13 mouse cellular contexts compared by ENCODE assay signal in the genomic region with DNA sequence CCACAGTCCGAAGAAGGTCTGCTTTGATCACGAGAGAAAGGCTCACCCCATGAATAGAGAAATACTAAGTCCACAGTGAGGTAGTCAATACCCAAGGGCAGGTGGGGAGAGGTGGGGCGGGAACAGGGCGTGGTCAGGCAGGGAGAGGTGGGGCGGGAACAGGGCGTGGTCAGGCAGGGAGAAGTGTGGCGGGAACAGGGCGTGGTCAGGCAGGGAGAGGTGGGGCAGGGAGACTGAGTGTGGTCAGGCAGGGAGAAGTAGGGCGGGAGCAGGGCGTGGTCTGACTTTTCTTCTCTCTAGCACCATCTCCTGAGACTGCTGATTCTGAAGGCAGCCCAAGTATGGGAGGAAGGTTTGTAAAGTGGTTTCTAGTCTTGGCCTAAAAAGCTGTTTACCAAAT.
DNase-seq lines count a peak whose midpoint lies in the region; ATAC-seq and TF ChIP-seq lines count a peak whose summit lies in the region.
"Had no signal": no experiment of that assay in that cellular context is flagged by ENCODE, and none has a peak within 500 bp of the region (broad histone marks: within the 10 kb centered on the region; RNA-seq: fewer than 3 reads in every experiment).

No protein-coding gene starts in this region.

- no peak overlapping the region for H3K4me3 ChIP-seq in midbrain, embryonic 11.5 days (ENCODE audit: low read depth, low read length)
- H3K4me3 ChIP-seq in midbrain, embryonic 15.5 days: no peak overlapping the region
- no peak overlapping the region for H3K4me3 ChIP-seq in liver, postnatal 0 days (ENCODE audit: low read depth, low read length)
- no peak overlapping the region for H3K4me3 ChIP-seq in stomach, embryonic 15.5 days (replicated peaks)
- H3K4me3 ChIP-seq in forebrain, postnatal 0 days (ENCODE audit: low read depth, low read length): no peak overlapping the region
- H3K4me3 ChIP-seq: hindbrain, embryonic 15.5 days; layer of hippocampus, adult 2 months; neural tube, embryonic 15.5 days had no signal

- WGBS in midbrain, embryonic 11.5 days: 42% methylated on average over 10 of the region's 10 CpGs
- 52% methylated on average over 10 of the region's 10 CpGs for WGBS in midbrain, embryonic 15.5 days
- WGBS in liver, postnatal 0 days (ENCODE audit: insufficient replicate concordance): 42% methylated on average over 10 of the region's 10 CpGs
- 38% methylated on average over 10 of the region's 10 CpGs for WGBS in stomach, embryonic 15.5 days
- WGBS in forebrain, postnatal 0 days: 62% methylated on average over 10 of the region's 10 CpGs

- DNase-seq in midbrain, embryonic 11.5 days (ENCODE audit: low spot score, missing footprints): no peak
- peak; percentile 25 for DNase-seq in c-Kit-positive CD71-positive TER-119-negative erythroid progenitor cells, embryonic 14.5 days (ENCODE audit: low read depth)
- peak; percentile 63 for DNase-seq in liver, postnatal 0 days
- DNase-seq in forebrain, postnatal 0 days: no peak
- DNase-seq in cerebellum, postnatal 25 days: no peak
- no peak for DNase-seq in thymus, postnatal 14 days
- DNase-seq: adrenal gland, postnatal 10 days had no signal

- H3K4me1 ChIP-seq in midbrain, embryonic 11.5 days (ENCODE audit: control insufficient read depth, insufficient read depth, low read length): no peaks in the 10 kb centered on the region
- 0 out of 2 replicates have a peak, but pooled peaks cover 3% of the 10 kb centered on the region for H3K4me1 ChIP-seq in midbrain, embryonic 15.5 days
- H3K4me1 ChIP-seq in liver, postnatal 0 days (ENCODE audit: insufficient read depth): no peaks in the 10 kb centered on the region; the same call in 1 of the 2 replicates
- H3K4me1 ChIP-seq in stomach, embryonic 15.5 days: no peaks in the 10 kb centered on the region
- no peaks in the 10 kb centered on the region for H3K4me1 ChIP-seq in forebrain, postnatal 0 days (ENCODE audit: insufficient read depth)

- H3K4me2 ChIP-seq in midbrain, embryonic 11.5 days: no peak overlapping the region
- H3K4me2 ChIP-seq in midbrain, embryonic 15.5 days: no peak overlapping the region
- H3K4me2 ChIP-seq in liver, postnatal 0 days (ENCODE audit: low read depth, low read length): no peak overlapping the region
- no peak overlapping the region for H3K4me2 ChIP-seq in stomach, embryonic 15.5 days
- H3K4me2 ChIP-seq in forebrain, postnatal 0 days (ENCODE audit: low read depth): no peak overlapping the region
- H3K4me2 ChIP-seq: hindbrain, embryonic 15.5 days; neural tube, embryonic 15.5 days had no signal

- no peak for TF ChIP-seq CTCF in liver, postnatal 0 days (IDR thresholded peaks at IDR 0.05; ENCODE audit: low read depth)
- TF ChIP-seq CTCF in forebrain, postnatal 0 days (IDR thresholded peaks at IDR 0.05; ENCODE audit: low read depth): no peak

- no peak for TF ChIP-seq EP300 in liver, postnatal 0 days (IDR thresholded peaks at IDR 0.05; ENCODE audit: low read depth)

- no peak overlapping the region for H3K9ac ChIP-seq in midbrain, embryonic 11.5 days (ENCODE audit: low read length)
- no peak overlapping the region for H3K9ac ChIP-seq in midbrain, embryonic 15.5 days
- H3K9ac ChIP-seq in liver, postnatal 0 days (replicated peaks): no peak overlapping the region
- H3K9ac ChIP-seq in stomach, embryonic 15.5 days: no peak overlapping the region
- H3K9ac ChIP-seq in forebrain, postnatal 0 days: no peak overlapping the region
- H3K9ac ChIP-seq: hindbrain, embryonic 15.5 days; neural tube, embryonic 15.5 days had no signal

- ATAC-seq in midbrain, embryonic 11.5 days (ENCODE audit: low FRiP score): peak; percentile 24; the same call in 1 of the 2 replicates
- no peak for ATAC-seq in midbrain, embryonic 15.5 days (replicated peaks)
- ATAC-seq in liver, postnatal 0 days: peak; percentile 76
- peak; percentile 71 for ATAC-seq in stomach, embryonic 15.5 days (ENCODE audit: insufficient read depth, low FRiP score, low read depth)
- no peak for ATAC-seq in forebrain, postnatal 0 days

- no peaks in the 10 kb centered on the region for H3K27me3 ChIP-seq in midbrain, embryonic 11.5 days (ENCODE audit: control insufficient read depth, insufficient read depth, low read length)
- H3K27me3 ChIP-seq in midbrain, embryonic 15.5 days (replicated peaks): no peaks in the 10 kb centered on the region
- no peaks in the 10 kb centered on the region for H3K27me3 ChIP-seq in liver, postnatal 0 days (ENCODE audit: insufficient read depth, low read length)
- no peaks in the 10 kb centered on the region for H3K27me3 ChIP-seq in stomach, embryonic 15.5 days (replicated peaks)
- H3K27me3 ChIP-seq in forebrain, postnatal 0 days (ENCODE audit: insufficient read depth, low read length): no peaks in the 10 kb centered on the region
- H3K27me3 ChIP-seq: hindbrain, embryonic 15.5 days had no signal

- H3K27ac ChIP-seq in midbrain, embryonic 11.5 days (ENCODE audit: low read depth, low read length): no peak overlapping the region
- H3K27ac ChIP-seq in midbrain, embryonic 15.5 days: no peak overlapping the region
- H3K27ac ChIP-seq in liver, postnatal 0 days (ENCODE audit: low read depth): no peak overlapping the region
- no peak overlapping the region for H3K27ac ChIP-seq in stomach, embryonic 15.5 days
- no peak overlapping the region for H3K27ac ChIP-seq in forebrain, postnatal 0 days (ENCODE audit: low read depth, low read length)
- H3K27ac ChIP-seq: hindbrain, embryonic 15.5 days; layer of hippocampus, adult 2 months; macrophage; neural tube, embryonic 15.5 days had no signal

- no peaks in the 10 kb centered on the region for H3K9me3 ChIP-seq in midbrain, embryonic 11.5 days (ENCODE audit: control insufficient read depth, low read length)
- H3K9me3 ChIP-seq in midbrain, embryonic 15.5 days: no peaks in the 10 kb centered on the region
- H3K9me3 ChIP-seq in liver, postnatal 0 days (ENCODE audit: low read length): no peaks in the 10 kb centered on the region
- no peaks in the 10 kb centered on the region for H3K9me3 ChIP-seq in stomach, embryonic 15.5 days
- no peaks in the 10 kb centered on the region for H3K9me3 ChIP-seq in forebrain, postnatal 0 days (ENCODE audit: low read length)
- H3K9me3 ChIP-seq: hindbrain, embryonic 15.5 days; neural tube, embryonic 15.5 days had no signal

- no peaks in the 10 kb centered on the region for H3K36me3 ChIP-seq in midbrain, embryonic 11.5 days (ENCODE audit: control insufficient read depth, insufficient read depth, low read length)
- H3K36me3 ChIP-seq in midbrain, embryonic 15.5 days (replicated peaks): no peaks in the 10 kb centered on the region
- H3K36me3 ChIP-seq in liver, postnatal 0 days (replicated peaks; ENCODE audit: insufficient read depth, low read length): no peaks in the 10 kb centered on the region
- H3K36me3 ChIP-seq in stomach, embryonic 15.5 days: no peaks in the 10 kb centered on the region
- no peaks in the 10 kb centered on the region for H3K36me3 ChIP-seq in forebrain, postnatal 0 days (ENCODE audit: insufficient read depth)
- H3K36me3 ChIP-seq: hindbrain, embryonic 15.5 days; neural tube, embryonic 15.5 days had no signal

Comparison
In these comparisons a context has a peak if more than half of its experiments do, and no peak if none do; other contexts are left out.
1. ATAC-seq: peak in midbrain, embryonic 11.5 days (single experiment), liver, postnatal 0 days (single experiment) and stomach, embryonic 15.5 days (single experiment); none in midbrain, embryonic 15.5 days (single experiment) and forebrain, postnatal 0 days (single experiment).
2. DNase-seq: peak in c-Kit-positive CD71-positive TER-119-negative erythroid progenitor cells, embryonic 14.5 days (single experiment) and liver, postnatal 0 days (single experiment); none in midbrain, embryonic 11.5 days (single experiment), forebrain, postnatal 0 days (single experiment), cerebellum, postnatal 25 days (0 of 2) and thymus, postnatal 14 days (single experiment).